Mouse (Mus musculus) cerebellum, adult 2 months (tissue): ENCODE measurements around the gene Adgrd1. TPM values are rescaled to one million over a fixed set of nuclear protein-coding genes. Genes with fewer than 3 reads are reported as not detected.
A peak's percentile ranks its signal among the peaks of the same experiment; 100 is the strongest.

Source experiments
- DNase-seq, 2 experiments: peaks; one replicate each; pipeline ENCODE4 v3.0.0; 2021
- H3K27ac ChIP-seq: fragments of 200-500 bp; 2 replicates; pipeline ENCODE4 v1.5.1; 2012; ENCODE audit warnings: low read length, control low read depth, inconsistent platforms; ENCODE audit not compliant: insufficient read depth
- H3K27me3 ChIP-seq: fragments of 200-500 bp; 2 replicates; pipeline ENCODE4 v1.6.1; 2012; ENCODE audit warnings: inconsistent platforms, mild to moderate bottlenecking, low read length, moderate library complexity; ENCODE audit not compliant: control insufficient read depth, insufficient read depth
- H3K4me1 ChIP-seq: fragments of 200-500 bp; 2 replicates; pipeline ENCODE4 v1.6.1; 2011; ENCODE audit warnings: low read length; ENCODE audit not compliant: control insufficient read depth, insufficient read depth
- H3K4me3 ChIP-seq: fragments of 200-500 bp; replicated peaks from 2 replicates; pipeline ENCODE3; 2011; ENCODE audit warnings: mild to moderate bottlenecking, low read depth, low read length, control low read depth; ENCODE audit not compliant: insufficient read depth
- CTCF ChIP-seq: fragments of 200-500 bp; IDR thresholded peaks from 2 replicates; pipeline ENCODE4 v1.5.1; 2011; ENCODE audit warnings: low read depth, mild to moderate bottlenecking, control low read depth, low read length, moderate library complexity, borderline replicate concordance; ENCODE audit not compliant: insufficient read depth
- POLR2A ChIP-seq: fragments of 200-500 bp; IDR thresholded peaks from 2 replicates; pipeline ENCODE4 v1.6.1; 2011; ENCODE audit warnings: low read length, control low read depth, borderline replicate concordance; ENCODE audit not compliant: insufficient read depth
- WGBS: fragments of 180-500 bp; shearing (Covaris S2); methylation state at CpG from one replicate; pipeline ENCODE4 v1.1.7; 2018; 5-methylcytosine and 5-hydroxymethylcytosine counted together
- polyA plus RNA-seq: library from polyadenylated mRNA; depleted of rRNA; stranded (reverse); fragments of >200 nt; gene quantifications from 2 replicates; pipeline ENCODE4 v1.2.3, GENCODE M21; 2012

The Adgrd1 gene
- polyA plus RNA-seq, 1 experiment = 0.34 TPM

- no peak for DNase-seq
- H3K27ac ChIP-seq = no peak overlapping the region
- WGBS = 51% methylated on average over 9 of the region's 9 CpGs
Measured at GRCm38 (mm10) chr5:129148485-129148884, 51.9 kb downstream of the Adgrd1 start.

GRCm38 (mm10) chr5:129155023-129155901, 58.7 kb downstream of the Adgrd1 start:
- no peak for TF ChIP-seq POLR2A
- TF ChIP-seq CTCF = no peak
- H3K4me1 ChIP-seq = no peaks in the 10 kb centered on the region
- no peak for DNase-seq
- WGBS = 63% methylated on average over 14 of the region's 14 CpGs
- H3K27me3 ChIP-seq = no peaks in the 10 kb centered on the region; the same call in 1 of the 2 replicates
- H3K27ac ChIP-seq = no peak overlapping the region
- H3K4me3 ChIP-seq = no peak overlapping the region

More at GRCm38 (mm10) chr5:129148485-129148884, 51.9 kb downstream of the Adgrd1 start:
- no peak for TF ChIP-seq POLR2A
- TF ChIP-seq CTCF = no peak
- H3K4me3 ChIP-seq = no peak overlapping the region
- no peaks in the 10 kb centered on the region; the same call in 1 of the 2 replicates for H3K27me3 ChIP-seq
- H3K4me1 ChIP-seq = no peaks in the 10 kb centered on the region

- no peak overlapping the region for H3K4me3 ChIP-seq
- peaks cover 2% of the 10 kb centered on the region; the same call in 1 of the 2 replicates for H3K27me3 ChIP-seq
- 21% methylated on average over 9 of the region's 9 CpGs for WGBS
- TF ChIP-seq POLR2A (no peak), CTCF (no peak)
- DNase-seq = no peak
- H3K27ac ChIP-seq = no peak overlapping the region
- H3K4me1 ChIP-seq = no peaks in the 10 kb centered on the region
Measured at GRCm38 (mm10) chr5:129155902-129156311, 59.4 kb downstream of the Adgrd1 start.

GRCm38 (mm10) chr5:129161372-129162051, 65.0 kb downstream of the Adgrd1 start:
- H3K4me3 ChIP-seq = no peak overlapping the region
- DNase-seq = no peak
- no peak overlapping the region for H3K27ac ChIP-seq
- TF ChIP-seq CTCF (0 out of 2 replicates have a peak, but pooled peaks have one; percentile 21), POLR2A (no peak)
- 72% methylated on average over 11 of the region's 11 CpGs for WGBS
- peaks cover 2% of the 10 kb centered on the region; the same call in 1 of the 2 replicates for H3K27me3 ChIP-seq
- H3K4me1 ChIP-seq = no peaks in the 10 kb centered on the region

- TF ChIP-seq POLR2A = no peak
- no peak for TF ChIP-seq CTCF
- Histone ChIP-seq H3K4me1 (no peaks in the 10 kb centered on the region), H3K4me3 (no peak overlapping the region), H3K27ac (no peak overlapping the region), H3K27me3 (peaks cover 2% of the 10 kb centered on the region; the same call in 1 of the 2 replicates)
- WGBS = 45% methylated on average over 8 of the region's 8 CpGs
- no peak for DNase-seq
Measured at GRCm38 (mm10) chr5:129163416-129163815, 66.9 kb downstream of the Adgrd1 start.

- H3K27ac ChIP-seq = no peak overlapping the region
- DNase-seq = no peak
- H3K4me1 ChIP-seq = no peaks in the 10 kb centered on the region
- no peak for TF ChIP-seq POLR2A
- TF ChIP-seq CTCF = no peak
- H3K27me3 ChIP-seq = peaks cover 2% of the 10 kb centered on the region; the same call in 1 of the 2 replicates
- no peak overlapping the region for H3K4me3 ChIP-seq
- 53% methylated on average over 10 of the region's 10 CpGs for WGBS
Measured at GRCm38 (mm10) chr5:129164091-129164490, 67.5 kb downstream of the Adgrd1 start.

- DNase-seq = no peak
- Histone ChIP-seq H3K27ac (no peak overlapping the region), H3K4me1 (no peaks in the 10 kb centered on the region), H3K4me3 (no peak overlapping the region), H3K27me3 (peaks cover 2% of the 10 kb centered on the region; the same call in 1 of the 2 replicates)
- no peak for TF ChIP-seq CTCF
- no peak for TF ChIP-seq POLR2A
- 80% methylated on average over 10 of the region's 10 CpGs for WGBS
Measured at GRCm38 (mm10) chr5:129164911-129165584, 68.5 kb downstream of the Adgrd1 start.
